ENCODE assay signal across 30 mouse cellular contexts in genomic region chr9:8273253-8273652, GRCm38 (mm10).
DNase-seq lines count a peak whose midpoint lies in the region; ATAC-seq lines count a peak whose summit lies in the region.
"Had no signal": no experiment of that assay in that cellular context is flagged by ENCODE, and none has a peak within 500 bp of the region (broad histone marks: within the 10 kb centered on the region; RNA-seq: fewer than 3 reads in every experiment).

No protein-coding gene starts in this region.

- WGBS in forebrain, embryonic 16.5 days: 98% methylated on average over 2 of the region's 2 CpGs

- H3K4me1 ChIP-seq in forebrain, embryonic 16.5 days (replicated peaks; ENCODE audit: control insufficient read depth, insufficient read depth, low read length): no peaks in the 10 kb centered on the region
- H3K4me1 ChIP-seq: embryonic facial prominence, embryonic 12.5 days; hindbrain, embryonic 10.5 days; hindbrain, embryonic 15.5 days; limb, embryonic 10.5 days; limb, embryonic 15.5 days; liver, embryonic 13.5 days; lung, embryonic 15.5 days; midbrain, embryonic 13.5 days; neural tube, embryonic 13.5 days had no signal

- H3K4me2 ChIP-seq in forebrain, embryonic 16.5 days (ENCODE audit: low read length): no peak overlapping the region
- H3K4me2 ChIP-seq: embryonic facial prominence, embryonic 12.5 days; hindbrain, embryonic 15.5 days; limb, embryonic 15.5 days; liver, embryonic 13.5 days; lung, embryonic 15.5 days; midbrain, embryonic 13.5 days; neural tube, embryonic 13.5 days had no signal

- no peak overlapping the region for H3K4me3 ChIP-seq in forebrain, embryonic 16.5 days (replicated peaks; ENCODE audit: low read length)
- H3K4me3 ChIP-seq: embryonic facial prominence, embryonic 12.5 days; gastrocnemius, adult 2 months; hindbrain, embryonic 10.5 days; hindbrain, embryonic 15.5 days; layer of hippocampus, adult 2 months; limb, embryonic 10.5 days; limb, embryonic 15.5 days; liver, embryonic 13.5 days; lung, embryonic 15.5 days; midbrain, embryonic 13.5 days; neural tube, embryonic 13.5 days had no signal

- H3K36me3 ChIP-seq in forebrain, embryonic 16.5 days (ENCODE audit: control insufficient read depth, insufficient read depth): no peaks in the 10 kb centered on the region
- H3K36me3 ChIP-seq: embryonic facial prominence, embryonic 12.5 days; hindbrain, embryonic 10.5 days; hindbrain, embryonic 15.5 days; limb, embryonic 10.5 days; limb, embryonic 15.5 days; liver, embryonic 13.5 days; lung, embryonic 15.5 days; midbrain, embryonic 13.5 days; neural tube, embryonic 13.5 days had no signal

- no peaks in the 10 kb centered on the region for H3K9me3 ChIP-seq in forebrain, embryonic 16.5 days (ENCODE audit: control insufficient read depth, low read length)
- H3K9me3 ChIP-seq: embryonic facial prominence, embryonic 12.5 days; hindbrain, embryonic 10.5 days; hindbrain, embryonic 15.5 days; limb, embryonic 10.5 days; limb, embryonic 15.5 days; liver, embryonic 13.5 days; lung, embryonic 15.5 days; midbrain, embryonic 13.5 days; neural tube, embryonic 13.5 days had no signal

- no peaks in the 10 kb centered on the region for H3K27me3 ChIP-seq in forebrain, embryonic 16.5 days (replicated peaks; ENCODE audit: control insufficient read depth, insufficient read depth, low read length)
- H3K27me3 ChIP-seq: embryonic facial prominence, embryonic 12.5 days; hindbrain, embryonic 15.5 days; limb, embryonic 15.5 days; liver, embryonic 13.5 days; lung, embryonic 15.5 days; midbrain, embryonic 13.5 days; neural tube, embryonic 13.5 days had no signal

- DNase-seq in left cerebral cortex, postnatal 4 days: peak; percentile 4
- no peak for DNase-seq in left cerebral cortex, adult 18-20 months (ENCODE audit: low spot score in 2 of 2)
- peak; percentile 1 to 15 for DNase-seq in cerebellum, adult 18-20 months
- DNase-seq in cerebellum, adult 9-10 months: peak; percentile 13
- peak; percentile 37 to 53 for DNase-seq in cerebellum, postnatal 36 days
- no peak for DNase-seq in embryo, embryonic 11 days
- DNase-seq: adrenal gland, postnatal 14 days; gastrocnemius, adult 2 months; gastrocnemius, postnatal 36 days; heart, postnatal 14 days; kidney, adult 11 months; kidney, postnatal 25 days; liver, embryonic 13.5 days; right cerebral cortex, postnatal 4 days; thymus, adult 2 months; thymus, postnatal 36 days had no signal

- no peak for ATAC-seq in forebrain, embryonic 16.5 days
- ATAC-seq: CD4-positive, CD25-positive, alpha-beta regulatory T cell, adult 4 months; forebrain, embryonic 14.5 days; inflammation-experienced regulatory T-cells, adult 6 months; midbrain, embryonic 13.5 days had no signal

- no peak overlapping the region for H3K9ac ChIP-seq in forebrain, embryonic 16.5 days (replicated peaks; ENCODE audit: low read depth, low read length)
- H3K9ac ChIP-seq: embryonic facial prominence, embryonic 12.5 days; hindbrain, embryonic 15.5 days; limb, embryonic 15.5 days; liver, embryonic 13.5 days; lung, embryonic 15.5 days; midbrain, embryonic 13.5 days; neural tube, embryonic 13.5 days had no signal

- no peak overlapping the region for H3K27ac ChIP-seq in forebrain, embryonic 16.5 days (ENCODE audit: low read length)
- H3K27ac ChIP-seq: embryonic facial prominence, embryonic 12.5 days; gastrocnemius, adult 2 months; hindbrain, embryonic 10.5 days; hindbrain, embryonic 15.5 days; layer of hippocampus, adult 2 months; limb, embryonic 10.5 days; limb, embryonic 15.5 days; liver, embryonic 13.5 days; lung, embryonic 15.5 days; macrophage; midbrain, embryonic 13.5 days; neural tube, embryonic 13.5 days had no signal

- intact Hi-C loops in left cerebral cortex, postnatal 4 days (cut with DNase I): no loop called here

Comparison
In these comparisons a context has a peak if more than half of its experiments do, and no peak if none do; other contexts are left out.
1. DNase-seq: peak in left cerebral cortex, postnatal 4 days (single experiment), cerebellum, adult 18-20 months (2 of 2), cerebellum, adult 9-10 months (single experiment) and cerebellum, postnatal 36 days (2 of 2); none in left cerebral cortex, adult 18-20 months (0 of 2) and embryo, embryonic 11 days (single experiment).